Mouse (Mus musculus): ENCODE data around the gene Osbpl11. TPM values are rescaled to one million over a fixed set of nuclear protein-coding genes. Genes with fewer than 3 reads are reported as not detected.

Gene Osbpl11
- total RNA-seq, 2 experiments from 2014 or later = 26.8 to 27.4 TPM

DNA sequence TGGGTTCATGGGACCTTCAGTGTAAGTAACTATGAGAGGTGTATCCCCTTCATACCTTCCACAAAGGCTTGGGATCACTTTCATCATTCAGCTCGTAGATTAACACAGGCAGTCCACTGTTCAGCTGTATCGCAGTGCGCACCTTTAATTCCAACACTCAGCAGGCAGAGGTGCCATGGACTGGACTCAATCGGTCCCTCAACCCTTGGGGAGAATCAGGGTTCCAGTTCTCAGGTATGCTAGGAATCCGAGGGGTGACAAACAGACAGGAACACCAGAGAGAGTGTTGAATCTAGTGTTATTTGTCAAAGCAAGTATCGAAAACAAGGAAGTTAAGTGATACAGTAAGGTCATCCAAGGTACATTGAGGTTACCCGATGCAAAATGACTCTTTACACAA is 107.4 kb downstream of the Osbpl11 start:
- no peak for DNase-seq
- intact Hi-C loops (cut with DNase I) = no loop called here

Other genes with a start within 250 kb of the Osbpl11 start
- gene Iqcg, start 128.9 kb upstream of the Osbpl11 start, total RNA-seq (2021) = 1 to 10 TPM; 5.2 to 8.3 TPM
- gene Rpl35a, start 128.6 kb upstream of the Osbpl11 start, total RNA-seq (2021) = 100 to 1,000 TPM; 300 to 327 TPM
- 10 to 100 TPM; 16.2 to 17.1 TPM for gene Lmln, start 122.5 kb upstream of the Osbpl11 start, total RNA-seq (2021)
- 10 to 100 TPM; 62.4 to 68.3 TPM for gene Snx4, start 66.4 kb downstream of the Osbpl11 start, total RNA-seq (2021)
- 10 to 100 TPM; 91.9 to 99.8 TPM for gene Zfp148, start 195.8 kb downstream of the Osbpl11 start, total RNA-seq (2021)

Measured in left cerebral cortex, postnatal 4 days (tissue).